Mouse (Mus musculus) macrophage (primary cell): ENCODE results near the gene Tfeb. TPM values are rescaled to one million over a fixed set of nuclear protein-coding genes. Genes with fewer than 3 reads are reported as not detected.

Experiments
- H3K27ac ChIP-seq: fragments of 350-480 bp; formaldehyde crosslinking; 2 replicates; pipeline ENCODE4 v1.9.0; 2021
- H3K36me3 ChIP-seq: fragments of 350-480 bp; formaldehyde crosslinking; 2 replicates; pipeline ENCODE4 v1.9.0; 2021; ENCODE audit errors: inconsistent target
- H3K4me3 ChIP-seq: fragments of 350-480 bp; formaldehyde crosslinking; 2 replicates; pipeline ENCODE4 v1.9.0; 2021; ENCODE audit errors: inconsistent target
- H3K79me2 ChIP-seq: fragments of 350-480 bp; formaldehyde crosslinking; 2 replicates; pipeline ENCODE4 v1.9.0; 2021; ENCODE audit errors: inconsistent target
- WGBS: methylation state at CpG from one replicate; pipeline ENCODE4 v1.1.7; 2026; ENCODE audit warnings: inconsistent platforms; ENCODE audit not compliant: missing documents; 5-methylcytosine and 5-hydroxymethylcytosine counted together
- polyA plus RNA-seq: library from polyadenylated mRNA; stranded (reverse); fragments of 250-400 nt; gene quantifications from 3 replicates; pipeline ENCODE4 v1.2.4, GENCODE M21; 2018; ENCODE audit warnings: inconsistent platforms

Gene Tfeb
- polyA plus RNA-seq, 1 experiment from 2014 or later = 15.5 TPM

DNA sequence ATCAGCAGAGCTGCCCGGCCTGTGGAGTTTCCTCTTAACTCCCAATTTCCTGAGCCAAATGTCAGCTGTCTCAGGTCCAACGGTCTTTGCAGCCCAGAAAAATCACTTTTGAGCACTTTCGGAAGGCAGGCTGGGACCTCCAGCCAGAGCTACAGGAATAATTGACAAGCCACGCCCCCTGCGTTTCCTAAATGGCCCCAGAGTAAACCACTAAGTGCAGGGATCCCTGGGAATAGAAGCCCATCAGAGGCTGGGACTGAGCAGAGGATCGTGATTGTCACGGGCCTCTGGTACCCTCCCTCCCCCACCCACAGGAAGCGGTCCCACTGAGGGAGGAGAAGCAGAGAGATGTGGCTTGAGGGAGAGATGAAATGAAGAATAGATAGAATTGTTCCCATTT is 66.0 kb downstream of the Tfeb start:
- H3K79me2 ChIP-seq = no peaks in the 10 kb centered on the region
- no peak overlapping the region for H3K27ac ChIP-seq

DNA sequence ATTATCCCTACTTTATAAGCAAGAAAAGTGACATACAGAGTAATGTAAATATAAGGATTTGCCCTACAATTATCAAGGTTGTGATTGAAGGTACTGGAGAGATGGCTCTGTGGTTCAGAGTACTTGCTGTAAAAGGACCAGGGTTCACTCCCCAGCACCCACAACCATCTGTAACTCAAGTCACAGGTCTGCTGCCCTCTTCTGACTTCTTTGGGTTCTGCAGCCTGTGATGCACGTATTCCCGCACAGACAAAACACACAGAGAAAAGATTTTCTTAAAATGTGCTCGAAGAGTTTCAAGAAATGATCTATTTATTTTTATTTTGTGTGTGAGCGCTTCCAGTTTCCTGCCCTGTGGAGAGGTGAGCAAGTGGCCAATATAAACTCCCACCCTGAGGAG is 66.8 kb downstream of the Tfeb start:
- Histone ChIP-seq H3K27ac (no peak overlapping the region), H3K36me3 (no peaks in the 10 kb centered on the region), H3K4me3 (no peak overlapping the region), H3K79me2 (no peaks in the 10 kb centered on the region)
- 93% methylated on average over 4 of the region's 4 CpGs for WGBS

More for the DNA sequence above, 66.0 kb downstream of the Tfeb start:
- Histone ChIP-seq H3K36me3 (no peaks in the 10 kb centered on the region), H3K4me3 (no peak overlapping the region)
- 23% methylated on average over 8 of the region's 8 CpGs for whole genome bisulfite sequencing

DNA sequence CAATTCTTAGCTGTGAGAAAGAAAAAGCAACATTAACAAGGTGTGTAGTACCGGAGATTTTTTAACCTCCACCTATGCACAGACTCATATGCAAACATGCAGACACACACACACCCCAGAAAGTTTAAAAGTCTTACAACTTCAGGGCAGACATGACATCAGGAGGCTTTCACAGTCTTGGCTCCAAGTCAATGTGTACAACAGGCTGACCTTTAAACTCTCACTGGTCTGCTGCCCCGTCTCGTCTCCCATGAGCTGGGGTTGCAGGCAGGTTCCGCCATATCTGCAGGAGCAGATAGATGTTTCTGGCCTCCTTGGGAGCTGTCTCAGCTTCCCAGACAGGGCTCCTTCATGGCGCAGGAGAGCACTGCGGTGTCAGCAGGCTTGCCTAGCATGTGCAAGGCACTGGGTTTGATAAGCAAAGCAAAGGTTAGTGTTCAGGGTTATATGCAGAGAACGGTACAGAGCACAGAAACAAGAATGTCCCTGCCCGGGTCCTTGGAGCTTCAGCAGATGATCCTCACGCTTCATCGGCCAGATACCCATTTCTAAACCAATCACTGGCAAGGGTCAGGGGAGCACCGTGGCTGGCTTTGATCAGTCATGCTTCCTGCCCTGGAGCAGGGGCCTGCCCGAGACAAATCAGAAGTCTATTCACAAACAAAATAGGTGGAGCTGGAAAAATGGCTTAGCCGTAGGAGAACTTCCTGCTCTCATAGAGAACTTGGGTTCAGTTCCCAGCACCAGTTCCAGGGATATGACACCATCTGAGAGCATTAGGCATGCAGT is 68.4 kb downstream of the Tfeb start:
- Histone ChIP-seq H3K4me3 (no peak overlapping the region), H3K27ac (no peak overlapping the region), H3K79me2 (no peaks in the 10 kb centered on the region), H3K36me3 (no peaks in the 10 kb centered on the region)
- 90% methylated on average over 13 of the region's 13 CpGs for WGBS

DNA sequence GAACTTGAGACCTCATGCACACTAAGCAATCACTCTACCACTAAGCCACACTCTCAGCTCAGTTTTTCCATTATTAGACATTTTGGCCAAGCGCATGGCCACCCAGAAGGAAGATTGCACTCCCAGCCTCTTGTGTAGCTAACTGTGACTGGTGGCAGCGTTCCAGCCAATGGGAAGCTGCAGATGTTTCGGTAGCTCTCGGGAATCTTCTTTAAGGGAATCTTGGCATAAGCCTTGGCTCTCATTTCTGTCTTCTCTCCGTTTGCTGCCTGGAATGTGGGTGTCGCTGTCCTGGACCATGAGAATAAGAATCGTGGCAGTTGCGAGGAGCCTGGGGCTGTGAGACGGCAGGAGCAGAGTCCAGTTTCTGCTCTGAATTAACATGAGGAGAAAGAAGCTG is 69.4 kb downstream of the Tfeb start:
- 96% methylated on average over 9 of the region's 9 CpGs for WGBS
- Histone ChIP-seq H3K36me3 (no peaks in the 10 kb centered on the region), H3K27ac (no peak overlapping the region)

DNA sequence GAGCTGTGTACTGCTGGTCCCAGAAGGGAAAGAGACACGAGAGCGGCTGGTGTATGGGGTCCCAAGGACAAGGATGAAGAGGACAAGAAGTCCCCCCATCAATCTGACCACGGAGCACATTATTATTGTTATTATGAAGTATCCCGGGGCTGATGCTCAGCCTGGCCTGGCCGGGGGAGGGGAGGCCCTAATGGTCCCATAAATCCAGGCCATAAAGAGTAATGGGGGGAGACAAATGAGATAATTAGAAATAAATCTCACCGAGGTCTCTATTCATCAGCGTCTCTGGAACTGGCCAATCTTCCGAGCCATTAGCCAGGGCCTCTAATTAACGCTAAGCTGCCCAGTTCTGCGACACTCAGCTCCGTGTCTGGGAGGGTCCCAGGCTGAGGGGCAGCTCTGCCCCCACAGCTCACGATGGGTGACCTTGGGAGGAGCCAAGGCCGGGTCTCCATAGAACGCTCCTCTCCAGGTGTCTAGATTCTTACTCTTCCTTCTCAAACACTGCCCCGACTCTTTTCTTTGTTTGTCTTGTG is 74.5 kb downstream of the Tfeb start:
- no peak overlapping the region for H3K4me3 ChIP-seq
- WGBS = 93% methylated on average over 15 of the region's 15 CpGs
- H3K36me3 ChIP-seq = no peaks in the 10 kb centered on the region
- H3K79me2 ChIP-seq = no peaks in the 10 kb centered on the region
- no peak overlapping the region for H3K27ac ChIP-seq

More for the DNA sequence above, 69.4 kb downstream of the Tfeb start:
- H3K79me2 ChIP-seq = no peaks in the 10 kb centered on the region
- no peak overlapping the region for H3K4me3 ChIP-seq

DNA sequence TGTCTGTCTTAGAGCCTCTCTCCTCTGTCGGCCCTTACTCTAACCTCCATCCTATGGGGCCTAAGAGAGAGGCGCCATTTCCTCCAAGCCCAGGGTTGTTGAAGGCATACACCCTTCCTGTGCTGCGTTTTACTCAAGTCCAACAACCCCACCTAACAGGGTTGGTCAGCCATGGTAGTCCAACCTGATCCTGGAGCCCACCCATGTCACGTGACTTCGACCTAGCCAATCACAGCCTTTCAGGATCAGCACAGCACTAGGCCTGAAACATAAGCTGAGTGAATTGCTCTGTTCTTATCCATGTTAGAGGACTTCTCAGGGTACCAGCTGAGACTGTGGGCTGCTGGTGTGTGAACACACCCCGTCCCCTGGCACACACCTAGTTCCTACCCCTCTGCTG is 75.4 kb downstream of the Tfeb start:
- H3K79me2 ChIP-seq = no peaks in the 10 kb centered on the region
- H3K36me3 ChIP-seq = no peaks in the 10 kb centered on the region
- 93% methylated on average over 4 of the region's 6 CpGs for WGBS
- no peak overlapping the region for H3K4me3 ChIP-seq
- no peak overlapping the region for H3K27ac ChIP-seq

DNA sequence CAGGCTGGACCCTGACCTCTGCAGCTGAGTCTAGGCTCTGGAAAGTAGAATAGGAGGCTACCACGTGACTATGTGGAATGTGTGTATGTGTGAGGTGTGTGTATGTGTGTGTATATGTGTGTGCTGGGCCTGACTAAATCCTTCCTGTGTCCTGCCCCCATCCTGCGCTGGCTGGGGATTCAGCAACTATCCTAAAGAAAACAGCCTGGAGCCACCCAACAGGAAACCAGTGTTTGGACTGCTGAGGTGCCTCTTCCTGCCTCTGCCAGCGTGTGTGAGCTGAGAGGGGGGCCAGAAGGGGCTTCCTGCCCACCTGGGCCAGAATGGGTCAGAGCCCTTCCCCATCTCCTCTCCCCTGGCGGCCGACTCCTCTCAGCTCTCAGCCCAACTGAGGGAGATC is 76.8 kb downstream of the Tfeb start:
- Histone ChIP-seq H3K4me3 (no peak overlapping the region), H3K36me3 (no peaks in the 10 kb centered on the region)
- WGBS = 37% methylated on average over 5 of the region's 5 CpGs

DNA sequence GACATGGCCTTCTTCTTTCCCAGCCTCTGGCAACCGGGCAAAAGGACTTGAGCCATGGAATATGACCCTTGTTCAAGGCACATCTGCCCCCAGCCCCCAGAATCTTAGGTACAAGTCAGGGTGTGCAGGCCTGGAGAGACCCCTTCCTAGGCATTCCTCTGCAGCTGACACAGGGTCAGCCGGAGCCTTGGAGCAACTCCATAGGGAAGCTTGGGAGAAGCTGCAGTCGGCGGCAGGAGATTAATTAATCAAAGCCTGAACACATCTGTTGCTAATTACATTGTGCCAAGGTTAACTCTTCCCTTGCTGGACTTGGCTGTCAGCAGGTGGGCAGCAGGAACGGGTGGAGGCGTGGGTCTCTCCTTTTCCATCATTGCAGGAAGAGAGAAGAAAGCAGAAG is 77.7 kb downstream of the Tfeb start:
- Histone ChIP-seq H3K4me3 (no peak overlapping the region), H3K79me2 (no peaks in the 10 kb centered on the region), H3K27ac (no peak overlapping the region), H3K36me3 (no peaks in the 10 kb centered on the region)
- 91% methylated on average over 6 of the region's 6 CpGs for WGBS

More for the DNA sequence above, 76.8 kb downstream of the Tfeb start:
- no peaks in the 10 kb centered on the region for H3K79me2 ChIP-seq
- H3K27ac ChIP-seq = no peak overlapping the region

DNA sequence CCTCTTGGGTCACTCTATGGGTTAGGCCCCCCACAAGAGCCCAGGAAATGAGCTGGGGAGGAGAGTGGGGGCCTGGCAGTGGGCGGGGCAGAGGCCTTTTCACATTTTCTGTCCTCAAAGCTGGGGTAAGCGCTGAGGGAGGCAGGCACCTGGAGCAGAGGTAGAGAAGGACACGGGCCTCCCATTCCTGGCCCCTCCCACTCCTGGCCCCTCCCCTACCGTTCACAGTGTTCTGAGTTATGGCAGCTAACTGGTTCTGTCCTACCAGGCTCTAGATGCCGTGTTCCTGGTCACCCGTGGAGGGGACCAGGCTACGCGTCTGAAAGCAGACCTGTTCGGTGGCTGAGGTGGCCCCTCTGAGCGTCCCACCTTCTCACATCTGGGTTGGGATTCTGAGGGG is 78.6 kb downstream of the Tfeb start:
- H3K79me2 ChIP-seq = no peaks in the 10 kb centered on the region
- WGBS = 90% methylated on average over 9 of the region's 10 CpGs
- H3K4me3 ChIP-seq = no peak overlapping the region
- no peaks in the 10 kb centered on the region for H3K36me3 ChIP-seq
- H3K27ac ChIP-seq = no peak overlapping the region

DNA sequence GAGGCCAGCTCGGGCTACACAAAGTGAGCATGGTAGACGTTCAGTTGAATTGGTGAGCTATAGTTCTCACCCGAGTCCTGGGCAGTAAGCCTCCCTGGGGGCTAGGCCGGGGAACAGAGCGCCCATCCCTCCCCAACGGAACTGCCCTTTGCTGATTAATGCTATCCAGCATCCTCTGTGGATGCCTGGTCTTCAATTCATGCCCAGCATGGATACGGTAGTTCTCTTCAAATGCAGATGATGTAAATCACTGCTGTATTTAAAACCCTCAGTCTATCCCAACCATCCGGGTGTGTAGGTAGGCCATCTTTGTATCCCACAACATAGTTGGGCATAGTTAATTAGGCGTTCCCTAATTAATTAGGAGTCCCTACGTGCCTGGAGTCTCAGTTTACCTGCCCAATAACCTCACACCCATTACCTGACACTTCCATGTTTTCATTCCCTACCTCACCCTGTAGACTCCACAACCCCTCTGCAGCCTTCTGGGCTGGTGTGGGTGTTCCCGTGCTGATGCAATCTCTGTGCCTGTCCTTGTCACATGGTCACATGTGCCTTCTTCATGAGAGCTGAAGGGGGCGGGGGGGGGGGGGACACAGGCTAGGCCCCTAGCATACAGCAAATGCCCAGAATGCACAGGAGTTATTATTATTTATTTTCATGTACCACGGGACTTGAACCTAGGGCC is 81.4 kb downstream of the Tfeb start:
- Histone ChIP-seq H3K36me3 (no peaks in the 10 kb centered on the region), H3K79me2 (no peaks in the 10 kb centered on the region), H3K27ac (no peak overlapping the region), H3K4me3 (no peak overlapping the region)
- WGBS = 92% methylated on average over 13 of the region's 13 CpGs

DNA sequence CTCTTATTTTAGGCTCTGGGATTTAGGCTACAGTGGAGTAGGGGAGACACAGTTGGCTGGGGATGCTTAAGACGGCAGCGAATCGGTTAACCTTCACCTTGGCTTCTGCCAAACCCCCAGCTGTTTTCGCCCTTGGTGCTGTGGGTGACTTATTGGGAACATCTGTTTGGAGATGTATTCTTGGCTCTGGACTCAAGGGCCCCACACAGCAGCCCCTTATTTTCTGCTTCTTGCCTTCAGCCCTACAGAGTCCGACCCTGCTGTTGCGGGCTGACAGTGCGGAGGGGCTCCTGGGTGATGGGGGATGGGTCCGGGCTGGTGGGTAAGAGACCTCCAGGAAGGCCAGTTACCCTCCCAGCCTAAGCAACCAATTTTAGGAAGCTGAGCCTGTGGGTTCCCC is 84.5 kb downstream of the Tfeb start:
- Histone ChIP-seq H3K27ac (no peak overlapping the region), H3K36me3 (no peaks in the 10 kb centered on the region), H3K79me2 (no peaks in the 10 kb centered on the region), H3K4me3 (no peak overlapping the region)
- 97% methylated on average over 8 of the region's 8 CpGs for WGBS

DNA sequence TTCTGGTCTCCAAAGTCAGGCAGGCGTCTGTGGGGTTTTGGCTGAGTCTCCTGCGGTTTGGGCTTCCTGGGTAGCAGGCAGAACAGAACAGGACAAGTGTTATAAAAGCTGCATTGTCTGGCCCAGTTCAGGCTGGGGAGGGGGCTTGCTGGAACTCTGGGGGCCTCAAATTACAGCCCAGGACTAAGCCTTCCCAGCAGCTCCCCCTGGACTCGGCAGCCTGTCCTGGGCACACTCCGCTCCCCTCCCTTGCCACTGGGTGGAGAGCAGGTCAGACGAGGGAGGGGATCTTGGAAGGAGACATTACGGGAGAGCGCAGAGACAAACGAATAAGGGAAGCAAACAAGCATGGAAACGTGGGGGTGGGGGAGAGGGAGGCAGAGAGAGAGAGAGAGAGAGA is 94.3 kb downstream of the Tfeb start:
- WGBS = 54% methylated on average over 9 of the region's 9 CpGs
- H3K27ac ChIP-seq = no peak overlapping the region
- no peak overlapping the region for H3K4me3 ChIP-seq
- H3K79me2 ChIP-seq = no peaks in the 10 kb centered on the region
- no peaks in the 10 kb centered on the region for H3K36me3 ChIP-seq

DNA sequence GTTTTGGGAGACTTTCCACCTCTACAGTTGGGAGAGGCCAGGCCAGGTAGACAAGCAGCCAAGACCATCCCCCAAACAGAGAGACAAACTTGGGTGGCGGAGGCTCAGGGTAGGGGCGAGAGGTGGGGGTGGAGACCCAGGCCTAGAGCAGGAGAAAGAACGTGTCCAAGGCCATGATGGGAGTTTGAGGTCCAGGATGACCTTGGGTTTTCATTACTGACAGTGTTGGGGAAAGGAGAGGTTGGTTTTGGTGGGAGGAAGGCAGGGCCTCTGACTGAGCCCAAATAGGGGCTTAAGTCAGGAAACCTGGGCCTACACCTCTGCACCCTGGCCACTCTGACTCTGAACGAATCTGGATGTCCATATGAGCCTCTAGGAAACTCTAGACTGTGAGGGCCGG is 94.9 kb downstream of the Tfeb start:
- no peaks in the 10 kb centered on the region for H3K36me3 ChIP-seq
- 83% methylated on average over 5 of the region's 5 CpGs for WGBS
- H3K27ac ChIP-seq = no peak overlapping the region
- no peaks in the 10 kb centered on the region for H3K79me2 ChIP-seq
- no peak overlapping the region for H3K4me3 ChIP-seq

DNA sequence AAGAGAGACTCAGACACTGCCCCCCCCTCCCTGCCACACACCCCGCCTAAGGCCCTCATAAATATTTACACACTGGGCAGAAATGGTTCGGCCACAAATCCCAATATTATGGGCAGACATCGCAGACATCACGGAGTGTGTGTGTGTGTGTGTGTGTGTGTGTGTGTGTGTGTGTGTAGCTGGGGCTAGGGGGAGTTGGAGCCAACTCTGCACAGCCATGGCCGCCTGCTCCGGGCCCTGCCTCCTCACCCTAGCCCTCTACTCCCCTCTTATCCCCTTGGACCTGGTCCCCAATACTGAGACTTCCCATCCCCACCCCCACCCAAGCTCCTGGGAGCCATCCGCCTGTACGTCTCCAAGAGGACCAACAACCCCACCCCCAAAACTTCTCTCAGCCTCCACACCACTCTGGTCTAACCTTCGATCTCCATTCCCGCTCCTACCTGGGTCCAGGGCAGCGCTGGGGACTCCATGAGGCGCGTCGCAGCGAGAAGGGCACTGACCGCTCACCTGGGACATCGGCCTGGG is 95.7 kb downstream of the Tfeb start:
- H3K27ac ChIP-seq = no peak overlapping the region
- H3K36me3 ChIP-seq = no peaks in the 10 kb centered on the region
- WGBS = 21% methylated on average over 17 of the region's 17 CpGs
- no peak overlapping the region for H3K4me3 ChIP-seq
- H3K79me2 ChIP-seq = no peaks in the 10 kb centered on the region

DNA sequence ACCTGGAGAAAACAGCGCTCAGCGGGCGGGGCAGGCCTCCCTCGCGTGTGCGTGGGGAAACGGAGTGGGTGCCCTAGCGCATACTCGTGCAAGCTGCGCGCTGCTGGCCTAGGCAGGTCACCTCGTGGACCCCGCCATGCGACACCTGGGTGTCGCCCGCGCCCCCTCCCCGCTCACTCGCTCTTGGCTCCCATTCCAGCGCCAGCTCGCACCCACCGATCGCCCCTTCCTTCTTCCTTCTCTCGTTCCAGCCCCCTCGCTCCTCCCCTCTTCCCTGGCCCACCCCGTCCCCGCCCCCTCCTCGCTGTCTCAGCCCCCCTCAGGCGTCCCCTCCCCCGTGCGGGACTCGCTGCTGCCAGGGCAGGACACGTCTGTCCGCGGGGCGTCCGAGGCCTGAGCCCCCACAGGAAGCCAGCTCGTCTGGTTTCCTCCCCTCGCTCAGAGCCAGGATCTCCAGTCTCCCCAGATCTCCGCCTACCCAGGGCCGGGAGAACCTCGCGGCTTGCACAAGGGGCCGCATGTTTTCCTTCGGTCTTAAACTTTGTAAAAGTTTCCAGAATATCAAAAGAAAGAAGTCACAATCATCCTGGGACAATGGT is 96.3 kb downstream of the Tfeb start:
- Histone ChIP-seq H3K79me2 (no peaks in the 10 kb centered on the region), H3K4me3 (no peak overlapping the region), H3K36me3 (no peaks in the 10 kb centered on the region), H3K27ac (no peak overlapping the region)
- 2% methylated on average over 38 of the region's 45 CpGs for WGBS
